15 mouse cellular contexts compared by ENCODE assay signal in the genomic region with DNA sequence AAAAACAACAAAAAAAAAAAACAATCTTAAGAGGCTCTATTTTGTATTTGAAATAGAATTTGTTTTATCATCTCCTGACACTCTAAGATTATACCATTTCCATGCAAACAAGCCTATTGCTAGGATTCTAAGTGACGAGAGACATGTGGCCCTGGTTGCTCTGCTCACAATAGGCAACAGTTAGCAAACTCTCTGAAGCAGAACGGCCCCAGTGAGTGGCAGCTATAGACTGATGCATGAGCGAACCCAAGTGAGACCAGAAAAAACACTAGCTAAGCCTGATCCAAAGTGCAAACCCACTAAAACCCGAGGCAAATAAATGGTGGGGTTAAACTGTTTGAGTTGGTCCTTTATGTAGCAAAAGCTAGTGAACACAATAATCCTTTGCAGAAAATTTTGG. TPM values are rescaled to one million over a fixed set of nuclear protein-coding genes. Genes with fewer than 3 reads are reported as not detected.
A peak's percentile ranks its signal among the peaks of the same experiment; 100 is the strongest.
DNase-seq lines count a peak whose midpoint lies in the region; ATAC-seq lines count a peak whose summit lies in the region.
"Had no signal": no experiment of that assay in that cellular context is flagged by ENCODE, and none has a peak within 500 bp of the region (broad histone marks: within the 10 kb centered on the region; RNA-seq: fewer than 3 reads in every experiment).

No protein-coding gene starts in this region.

- H3K4me2 ChIP-seq in kidney, embryonic 14.5 days (replicated peaks; ENCODE audit: low read depth, low read length) = no peak overlapping the region
- H3K4me2 ChIP-seq: embryonic facial prominence, embryonic 12.5 days had no signal

- H3K4me3 ChIP-seq in kidney, embryonic 14.5 days (ENCODE audit: low read length) = no peak overlapping the region
- H3K4me3 ChIP-seq: embryonic facial prominence, embryonic 10.5 days; embryonic facial prominence, embryonic 12.5 days had no signal

- no peaks in the 10 kb centered on the region for H3K9me3 ChIP-seq in kidney, embryonic 14.5 days (ENCODE audit: control insufficient read depth, low read length)
- H3K9me3 ChIP-seq: embryonic facial prominence, embryonic 10.5 days; embryonic facial prominence, embryonic 12.5 days had no signal

- H3K9ac ChIP-seq in kidney, embryonic 14.5 days (ENCODE audit: low read depth, low read length) = no peak overlapping the region
- H3K9ac ChIP-seq: embryonic facial prominence, embryonic 12.5 days had no signal

- H3K27ac ChIP-seq in kidney, embryonic 14.5 days (ENCODE audit: low read depth, low read length) = no peak overlapping the region
- H3K27ac ChIP-seq: embryonic facial prominence, embryonic 10.5 days; embryonic facial prominence, embryonic 12.5 days had no signal

- H3K36me3 ChIP-seq in kidney, embryonic 14.5 days (ENCODE audit: control insufficient read depth, insufficient read depth, low read length) = no peaks in the 10 kb centered on the region
- H3K36me3 ChIP-seq: embryonic facial prominence, embryonic 10.5 days; embryonic facial prominence, embryonic 12.5 days had no signal

- no peaks in the 10 kb centered on the region for H3K27me3 ChIP-seq in kidney, embryonic 14.5 days (ENCODE audit: control insufficient read depth, insufficient read depth, low read length)
- H3K27me3 ChIP-seq: embryonic facial prominence, embryonic 12.5 days had no signal

- 0 out of 2 replicates have a peak, but pooled peaks have one; percentile 32 for ATAC-seq in kidney, embryonic 14.5 days (ENCODE audit: low FRiP score, low TSS enrichment)

- no peaks in the 10 kb centered on the region for H3K4me1 ChIP-seq in kidney, embryonic 14.5 days (ENCODE audit: control insufficient read depth, insufficient read depth, low read length)
- H3K4me1 ChIP-seq: embryonic facial prominence, embryonic 10.5 days; embryonic facial prominence, embryonic 12.5 days had no signal

- DNase-seq in embryo, embryonic 10.5 days (ENCODE audit: low spot score) = peak; percentile 7
- no peak for DNase-seq in embryo, embryonic 11 days
- no peak for DNase-seq in kidney, postnatal 10 days
- DNase-seq in A20 (ENCODE audit: low read depth, low spot score) = peak; percentile 22
- no peak for DNase-seq in retina, postnatal 1 day
- DNase-seq: adrenal gland, adult 2 months; adrenal gland, postnatal 10 days; adrenal gland, postnatal 25 days; cerebellum, adult 11-12 months; cerebellum, adult 2 months; cerebellum, adult 9-10 months; cerebellum, postnatal 25 days had no signal

- WGBS in kidney, embryonic 14.5 days = 55% methylated on average over 4 of the region's 4 CpGs

RNA-seq across cellular contexts. Expression of a gene that starts 18.6 kb away (rescaled TPM):
- polyA plus RNA-seq in kidney, embryonic 14.5 days (2014; fragmentation: Nextera tagmentation; extraction: Ambion mirVana) = 13.5 and 13.8 TPM in 2 replicates

Comparison
In these comparisons a context has a peak if more than half of its experiments do, and no peak if none do; other contexts are left out.
1. DNase-seq: peak in embryo, embryonic 10.5 days (single experiment) and A20 (single experiment); none in embryo, embryonic 11 days (single experiment), kidney, postnatal 10 days (single experiment) and retina, postnatal 1 day (single experiment).